Mouse (Mus musculus) mouse embryonic stem cell (cell line): ENCODE data around the gene Fam160a1.

Source experiments
- in situ Hi-C, 2 experiments: fragments of 300-500 bp; cut with MboI; formaldehyde crosslinking; loops; 1 replicate in 1 of 2; 3 replicates in 1 of 2; pipeline ENCODE4 v1.14.3; 2019 to 2020; ENCODE audit warnings: low sequenced_read_pairs in 2 of 2, low pct_unique_long_range_greater_than_20kb in 1 of 2, mixed read lengths in 1 of 2; ENCODE audit not compliant: unreplicated experiment in 1 of 2

Fam160a1 gene

DNA sequence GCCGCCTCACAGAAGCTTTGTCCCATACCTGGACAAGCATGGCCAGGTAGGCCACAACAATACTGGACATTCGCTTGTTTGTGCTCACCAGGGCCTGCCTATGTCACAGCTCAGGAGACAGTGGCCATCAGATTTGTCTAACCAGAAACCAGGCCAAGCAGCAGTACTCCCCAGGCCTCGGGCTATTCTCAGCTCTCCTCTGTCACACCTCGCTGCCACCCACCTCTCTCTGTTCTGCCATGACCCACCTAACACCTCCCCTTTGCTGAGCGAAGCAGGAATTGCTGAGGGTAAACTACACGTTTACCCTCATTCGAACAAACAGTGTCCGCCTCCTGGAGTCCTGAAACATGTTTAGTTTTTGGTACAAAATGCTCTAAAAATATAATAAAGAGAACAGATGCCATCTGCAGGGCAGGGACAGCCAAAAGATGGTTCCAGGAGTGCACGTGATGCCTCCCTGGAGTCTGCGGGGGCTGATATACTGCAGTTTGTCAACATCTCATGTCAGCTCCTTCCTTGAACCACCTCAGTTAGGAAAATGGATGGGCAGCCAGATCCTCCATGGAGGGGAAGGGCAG lies 152.4 kb downstream of the Fam160a1 start:
- in situ Hi-C loops = no loop called here

- in situ Hi-C loops = no loop called here
Observed at GRCm38 (mm10) chr3:85663826-85664225, 153.3 kb downstream of the Fam160a1 start.

- in situ Hi-C loops = no loop called here
Observed at GRCm38 (mm10) chr3:85661926-85662813, 154.9 kb downstream of the Fam160a1 start.

GRCm38 (mm10) chr3:85659681-85660080 lies 157.4 kb downstream of the Fam160a1 start:
- in situ Hi-C loops = no loop called here

- in situ Hi-C loops = no loop called here
Observed at GRCm38 (mm10) chr3:85655538-85655937, 161.6 kb downstream of the Fam160a1 start.

DNA sequence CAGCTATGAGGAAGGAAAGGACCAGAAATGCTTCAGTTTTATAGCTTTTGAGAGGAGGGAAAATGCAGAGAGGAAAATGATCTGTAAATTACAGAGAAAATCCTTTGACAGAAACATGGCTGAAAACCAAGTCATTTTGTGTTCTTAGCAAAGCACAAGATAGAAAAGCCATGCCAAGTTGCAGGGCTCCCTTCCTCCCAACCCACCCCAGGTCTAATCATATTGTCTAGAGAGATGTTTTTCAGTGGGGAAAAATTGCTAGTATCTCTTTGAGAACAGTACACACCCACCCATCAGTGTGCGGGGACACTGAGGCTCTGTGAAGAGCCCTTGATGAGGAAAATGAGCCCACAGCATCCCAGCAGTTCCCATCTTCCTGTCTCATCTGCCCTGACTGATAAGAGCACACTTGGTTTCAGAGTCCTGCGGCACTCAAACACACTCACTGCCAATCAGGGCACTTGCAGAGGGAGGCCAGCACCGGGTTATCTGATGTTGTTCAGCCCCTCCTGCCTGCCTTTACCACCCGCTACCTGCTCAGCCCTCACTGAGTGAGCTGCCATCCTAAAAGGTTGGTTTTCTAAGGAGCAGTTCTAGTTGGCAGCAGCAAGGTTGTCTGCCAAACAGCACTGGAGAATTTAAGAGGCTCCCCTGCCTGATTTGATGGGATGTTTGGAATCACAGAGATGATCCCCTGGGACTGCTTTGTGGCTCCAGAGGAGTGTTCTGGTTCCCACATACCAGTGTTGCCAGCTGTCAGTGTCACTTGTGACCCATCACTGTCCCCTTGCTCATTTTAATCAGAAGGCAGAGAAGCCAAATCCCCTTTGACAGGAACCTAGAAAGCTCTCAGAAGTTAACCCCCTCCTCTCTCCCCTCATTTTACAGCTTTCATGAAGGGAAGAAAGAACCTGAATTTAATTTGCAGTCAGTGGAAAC lies 164.1 kb downstream of the Fam160a1 start:
- in situ Hi-C loops = no loop called here

DNA sequence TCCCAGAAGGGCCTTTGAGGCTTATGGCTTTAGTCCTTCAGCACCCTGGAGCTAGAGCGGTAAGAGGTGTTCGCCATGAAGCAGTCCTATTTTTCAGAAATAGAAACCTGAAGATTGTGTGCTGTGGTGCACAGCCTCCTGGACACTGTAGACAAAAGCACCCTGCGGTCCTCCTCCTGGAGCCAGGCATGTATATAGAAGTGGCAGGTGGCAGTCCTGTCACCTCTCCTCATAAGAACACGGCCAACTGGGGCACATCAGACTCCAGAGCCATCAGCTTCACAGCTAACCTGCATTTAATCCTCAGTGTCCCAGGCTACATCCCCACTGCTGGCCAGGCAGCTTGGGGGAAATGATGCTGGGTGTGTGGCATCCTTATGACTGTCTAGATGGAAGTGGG lies 167.9 kb downstream of the Fam160a1 start:
- in situ Hi-C loops = no loop called here

- in situ Hi-C loops = no loop called here
Observed at GRCm38 (mm10) chr3:85645517-85646004, 171.5 kb downstream of the Fam160a1 start.

DNA sequence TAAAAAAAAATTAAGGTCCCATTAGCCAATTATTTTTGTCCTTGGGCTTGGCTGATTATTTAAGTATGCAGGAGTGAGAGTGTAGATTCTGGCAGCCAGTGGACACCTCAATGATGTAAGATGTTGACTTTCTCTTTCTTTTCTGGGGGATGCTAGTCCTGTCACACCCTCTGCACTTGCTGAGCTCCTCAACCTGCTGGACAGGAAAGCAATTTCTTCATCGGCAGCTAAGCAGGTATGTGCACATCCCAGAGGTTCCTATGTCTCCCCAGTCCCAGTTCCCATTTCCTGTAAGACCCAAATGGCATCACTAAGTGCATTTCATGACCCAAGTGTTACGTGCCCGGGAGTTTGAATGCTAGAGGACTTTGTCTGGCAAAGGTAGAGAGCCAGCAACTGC lies 172.3 kb downstream of the Fam160a1 start:
- in situ Hi-C loops = no loop called here

- in situ Hi-C loops = no loop called here
Observed at GRCm38 (mm10) chr3:85641751-85642150, 175.3 kb downstream of the Fam160a1 start.

DNA sequence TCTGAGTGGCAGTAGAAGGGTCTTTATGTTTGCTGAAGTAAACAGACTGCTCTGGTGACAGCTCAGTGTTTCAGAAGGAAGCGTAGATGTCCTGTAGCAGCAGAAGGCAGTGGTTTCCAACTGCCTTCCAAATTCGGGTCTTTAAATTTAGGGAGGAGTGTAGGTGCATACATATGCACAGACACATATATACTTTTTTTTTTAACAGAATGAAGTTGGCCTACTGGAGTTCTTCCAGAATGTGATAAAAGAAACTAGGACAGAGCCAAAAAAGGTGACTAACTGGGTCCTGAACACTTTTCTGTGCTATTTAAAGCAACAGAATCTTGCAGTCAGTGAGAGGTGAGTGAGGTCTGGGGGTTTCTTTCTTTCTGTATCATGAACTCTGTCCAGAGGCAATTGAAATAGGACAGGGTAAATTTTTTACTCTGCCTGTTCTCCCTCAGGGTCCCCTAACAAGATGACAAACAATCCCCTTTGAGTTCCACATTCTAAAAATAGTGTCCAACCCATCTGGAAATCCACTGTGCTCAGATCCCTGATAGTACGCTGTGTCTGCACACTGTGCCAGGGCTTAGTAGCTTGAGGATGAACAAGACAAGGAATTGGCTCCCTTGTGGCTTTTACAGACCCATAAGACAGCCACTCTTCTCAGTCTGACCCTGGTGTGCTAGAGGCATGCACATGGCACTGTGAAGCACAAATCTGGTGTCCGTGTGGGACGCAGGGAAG lies 180.2 kb downstream of the Fam160a1 start:
- in situ Hi-C loops = no loop called here

DNA sequence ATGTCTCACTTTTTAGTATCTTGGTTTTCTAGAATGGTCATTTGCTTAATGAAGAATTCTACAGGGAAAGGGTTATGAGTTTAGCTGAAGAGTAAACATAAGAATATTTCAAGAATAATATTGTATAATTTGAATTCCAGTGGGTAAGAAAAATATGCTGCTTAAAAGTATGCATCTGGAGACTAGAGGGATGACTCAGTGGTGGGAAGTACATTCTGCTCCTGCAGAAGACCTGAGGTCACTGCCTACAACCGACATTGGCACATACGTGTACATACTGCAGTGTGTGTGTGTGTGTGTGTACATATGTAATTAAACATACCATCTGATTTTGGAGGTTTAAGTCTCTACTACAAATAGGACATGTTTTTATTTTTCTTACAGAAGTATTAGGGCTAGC lies 181.5 kb downstream of the Fam160a1 start:
- in situ Hi-C loops = no loop called here

DNA sequence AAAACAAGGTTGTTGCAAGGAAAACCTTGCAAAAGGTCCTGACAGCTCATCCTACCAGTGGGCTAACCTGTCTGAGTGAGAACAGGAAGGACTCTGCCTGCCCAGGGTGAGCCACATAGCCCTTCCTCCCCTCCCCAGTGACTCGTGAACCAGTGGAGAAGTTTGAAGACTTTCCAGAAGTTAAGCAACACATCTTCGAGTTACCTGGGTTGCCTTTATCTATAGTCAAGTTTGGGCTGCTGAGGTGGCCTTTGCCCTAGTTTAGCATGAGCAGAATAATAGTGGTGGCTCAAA lies 182.0 kb downstream of the Fam160a1 start:
- in situ Hi-C loops = no loop called here

DNA sequence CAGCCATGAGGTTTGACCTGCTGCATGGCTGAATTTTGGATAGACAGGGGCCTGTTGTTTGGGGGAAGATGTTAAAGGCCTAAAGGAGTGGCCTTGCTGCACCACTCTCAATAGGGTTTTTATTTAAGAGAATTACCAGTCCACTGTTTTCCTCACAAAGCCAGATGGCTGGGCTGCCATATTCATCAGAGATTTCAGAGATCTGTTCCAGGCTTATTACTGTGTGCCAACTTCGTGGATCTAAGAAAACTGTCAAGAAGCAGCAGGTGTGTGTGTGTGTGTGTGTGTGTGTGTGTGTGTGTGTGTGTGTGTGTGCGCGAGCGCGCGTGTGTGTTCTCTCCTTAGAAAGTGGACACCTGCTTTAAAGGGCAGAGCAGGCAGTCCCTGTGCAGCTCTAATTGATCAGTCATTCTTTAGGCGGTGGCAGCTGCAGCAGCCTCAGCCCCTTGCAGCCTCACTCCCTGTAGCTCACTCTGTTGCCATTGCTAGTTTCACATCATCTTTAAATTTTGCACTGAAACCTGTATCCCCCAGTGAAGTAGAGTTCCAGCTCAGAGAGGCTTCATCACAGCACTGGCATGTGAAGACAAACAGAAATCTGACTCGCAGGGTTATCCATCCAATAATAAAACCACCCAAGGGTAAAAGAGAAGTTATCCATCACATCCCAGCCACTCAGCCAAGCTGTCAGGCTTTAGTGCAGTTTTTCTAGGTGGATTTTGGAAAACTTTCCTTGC lies 182.5 kb downstream of the Fam160a1 start:
- in situ Hi-C loops = no loop called here

DNA sequence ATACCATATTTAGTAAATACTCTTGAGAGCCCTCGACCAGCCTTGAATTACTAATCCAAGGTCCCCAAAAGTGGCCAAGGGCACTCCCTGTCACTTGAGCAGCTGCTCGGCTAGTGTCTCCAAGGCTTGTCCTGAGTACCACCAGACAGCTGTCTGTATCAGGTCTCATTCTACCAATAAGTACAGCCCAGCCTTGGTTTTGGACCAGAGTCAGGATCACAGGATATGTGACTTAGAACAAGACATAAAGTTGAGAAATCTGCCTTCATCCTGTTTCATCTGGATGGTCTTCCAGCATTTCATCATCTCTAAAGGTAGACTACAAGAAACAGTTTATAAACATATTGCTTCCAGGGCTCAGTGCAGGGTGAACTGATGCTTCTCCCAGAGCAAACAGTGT lies 183.4 kb downstream of the Fam160a1 start:
- in situ Hi-C loops = no loop called here

GRCm38 (mm10) chr3:85629895-85630510 lies 187.1 kb downstream of the Fam160a1 start:
- in situ Hi-C loops = no loop called here

DNA sequence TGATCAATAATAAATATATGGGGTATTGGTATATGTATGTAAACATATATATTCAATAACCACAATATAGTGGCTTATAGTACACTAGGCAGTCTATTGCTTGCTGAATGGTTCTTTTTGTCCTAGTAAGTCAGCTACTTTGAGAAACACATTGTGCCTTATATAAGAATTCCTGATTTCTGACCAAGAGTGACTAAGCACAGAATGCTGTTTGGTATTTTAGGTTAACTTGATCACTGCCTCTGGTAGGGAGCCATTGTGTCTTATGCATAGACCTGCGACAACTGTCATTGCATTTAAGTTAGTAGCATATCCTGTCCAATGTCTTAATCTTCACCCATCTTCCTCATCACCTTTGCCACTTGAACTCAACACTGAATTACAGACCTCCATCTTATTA lies 197.3 kb downstream of the Fam160a1 start:
- in situ Hi-C loops = no loop called here
